Mouse (Mus musculus): ENCODE measurements around the gene Zer1. TPM values are rescaled to one million over a fixed set of nuclear protein-coding genes. Genes with fewer than 3 reads are reported as not detected.

Zer1 gene
- polyA plus RNA-seq, 1 experiment from 2014 or later = 8.6 TPM

DNA sequence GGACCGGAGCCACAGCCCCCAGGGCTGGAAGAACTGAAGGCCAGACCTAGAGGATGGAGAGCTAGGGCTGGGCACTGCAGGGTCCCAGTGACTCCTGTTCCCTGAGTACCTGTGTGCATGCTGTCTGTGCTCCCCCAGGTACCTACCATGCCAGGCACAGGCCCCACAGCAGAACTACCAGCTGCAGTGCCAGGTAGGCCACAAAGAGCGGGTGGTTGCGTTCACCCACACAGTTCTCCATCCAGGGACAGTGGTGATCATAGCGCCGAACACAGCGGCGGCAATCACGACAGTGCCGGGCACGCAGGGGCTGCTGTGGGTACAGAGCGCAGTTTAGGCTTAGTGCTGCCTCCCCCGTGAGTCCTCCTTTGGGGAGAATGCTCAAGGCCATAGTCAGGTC, 32.9 kb downstream of the Zer1 start:
- peaks cover 20% of the 10 kb centered on the region for H3K4me1 ChIP-seq
- no peak overlapping the region for H3K4me2 ChIP-seq
- H3K36me3 ChIP-seq = peaks cover 20% of the 10 kb centered on the region
- no peaks in the 10 kb centered on the region for H3K9me3 ChIP-seq (replicated peaks)
- no peaks in the 10 kb centered on the region for H3K27me3 ChIP-seq
- H3K4me3 ChIP-seq (replicated peaks) = no peak overlapping the region
- 92% methylated on average over 12 of the region's 12 CpGs for WGBS
- no peak for ATAC-seq (replicated peaks; ENCODE audit: low FRiP score)
- no peak overlapping the region for H3K9ac ChIP-seq
- no peak overlapping the region for H3K27ac ChIP-seq

DNA sequence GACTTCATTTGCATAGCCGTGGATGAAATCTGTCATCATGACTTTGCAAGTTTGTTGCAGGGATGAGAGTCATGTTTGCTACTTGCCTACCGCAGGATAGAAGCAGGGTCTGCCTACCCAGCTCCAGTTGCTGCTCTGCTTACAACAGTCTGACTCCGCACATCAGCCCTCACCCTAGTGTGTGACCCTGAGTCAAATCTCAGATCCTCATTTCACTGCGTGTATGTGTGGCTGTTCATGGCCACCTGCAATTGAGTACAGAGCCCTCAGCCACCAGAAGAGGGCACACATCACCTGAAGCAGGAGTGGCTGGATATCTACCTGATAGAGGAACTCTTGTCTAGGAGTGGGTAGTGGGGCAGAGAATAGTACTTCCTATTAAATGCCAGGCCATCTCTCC, 37.1 kb downstream of the Zer1 start:
- H3K27me3 ChIP-seq = no peaks in the 10 kb centered on the region
- no peaks in the 10 kb centered on the region for H3K9me3 ChIP-seq (replicated peaks)
- H3K4me1 ChIP-seq = peaks cover 11% of the 10 kb centered on the region
- no peak overlapping the region for H3K27ac ChIP-seq
- no peak overlapping the region for H3K9ac ChIP-seq
- WGBS = 88% methylated on average over 4 of the region's 4 CpGs
- no peak overlapping the region for H3K4me2 ChIP-seq
- H3K4me3 ChIP-seq (replicated peaks) = no peak overlapping the region
- ATAC-seq (replicated peaks; ENCODE audit: low FRiP score) = no peak
- peaks cover 20% of the 10 kb centered on the region for H3K36me3 ChIP-seq

DNA sequence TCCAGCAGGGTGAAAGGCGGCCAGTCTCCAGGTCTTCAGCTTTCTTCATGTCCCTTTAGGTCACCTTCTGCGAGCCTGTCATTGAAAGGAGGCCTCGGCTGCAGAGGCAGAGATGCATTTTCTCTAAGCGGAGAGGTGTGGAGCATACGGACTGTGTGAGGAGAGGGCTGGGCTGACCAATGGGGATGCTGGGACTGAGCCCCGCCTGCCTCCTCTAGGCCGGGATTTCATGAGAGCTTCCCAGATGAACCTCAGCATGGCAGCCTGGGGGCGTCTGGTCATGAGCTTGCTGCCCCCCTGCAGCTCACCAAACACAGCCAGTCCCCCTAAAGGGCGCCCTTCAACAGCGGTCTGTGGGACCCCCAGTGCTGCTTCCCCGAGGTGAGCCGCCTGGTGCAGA, 39.8 kb downstream of the Zer1 start:
- WGBS = 17% methylated on average over 12 of the region's 12 CpGs
- Histone ChIP-seq H3K36me3 (no peaks in the 10 kb centered on the region; the same call in 1 of the 2 replicates), H3K4me3 (replicated peaks) (peak overlapping the region; percentile 21), H3K4me1 (peaks cover 11% of the 10 kb centered on the region), H3K4me2 (peak overlapping the region; percentile 54), H3K9ac (peak overlapping the region; percentile 39), H3K27me3 (no peaks in the 10 kb centered on the region), H3K27ac (no peak overlapping the region), H3K9me3 (replicated peaks) (no peaks in the 10 kb centered on the region)
- 0 out of 2 replicates have a peak, but pooled peaks have one; percentile 67 for ATAC-seq (replicated peaks; ENCODE audit: low FRiP score)

DNA sequence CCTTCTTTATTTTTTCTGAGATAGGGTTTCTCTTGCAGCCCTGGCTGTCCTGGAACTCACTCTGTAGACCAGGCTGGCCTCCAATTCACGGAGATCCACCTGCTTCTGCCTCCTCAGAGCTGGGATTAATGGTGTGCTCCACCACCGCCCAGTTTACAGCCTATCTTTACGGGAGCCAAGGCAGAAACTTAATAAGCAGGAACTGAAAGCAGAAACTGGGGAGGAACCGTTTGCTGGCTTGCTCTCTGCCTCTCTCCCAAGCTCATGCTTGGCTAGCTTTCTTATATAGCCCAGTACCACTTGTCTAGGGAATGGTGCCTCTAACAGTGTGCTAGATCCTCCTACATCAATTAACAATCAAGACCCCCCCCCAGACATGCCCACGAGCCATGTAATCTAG, 40.3 kb downstream of the Zer1 start:
- no peak overlapping the region for H3K9ac ChIP-seq
- 46% methylated on average over 5 of the region's 5 CpGs for WGBS
- ATAC-seq (replicated peaks; ENCODE audit: low FRiP score) = no peak
- H3K27ac ChIP-seq = no peak overlapping the region
- H3K4me3 ChIP-seq (replicated peaks) = no peak overlapping the region
- H3K27me3 ChIP-seq = no peaks in the 10 kb centered on the region
- H3K9me3 ChIP-seq (replicated peaks) = no peaks in the 10 kb centered on the region
- H3K36me3 ChIP-seq = no peaks in the 10 kb centered on the region; the same call in 1 of the 2 replicates
- peaks cover 11% of the 10 kb centered on the region for H3K4me1 ChIP-seq
- H3K4me2 ChIP-seq = peak overlapping the region; percentile 54

DNA sequence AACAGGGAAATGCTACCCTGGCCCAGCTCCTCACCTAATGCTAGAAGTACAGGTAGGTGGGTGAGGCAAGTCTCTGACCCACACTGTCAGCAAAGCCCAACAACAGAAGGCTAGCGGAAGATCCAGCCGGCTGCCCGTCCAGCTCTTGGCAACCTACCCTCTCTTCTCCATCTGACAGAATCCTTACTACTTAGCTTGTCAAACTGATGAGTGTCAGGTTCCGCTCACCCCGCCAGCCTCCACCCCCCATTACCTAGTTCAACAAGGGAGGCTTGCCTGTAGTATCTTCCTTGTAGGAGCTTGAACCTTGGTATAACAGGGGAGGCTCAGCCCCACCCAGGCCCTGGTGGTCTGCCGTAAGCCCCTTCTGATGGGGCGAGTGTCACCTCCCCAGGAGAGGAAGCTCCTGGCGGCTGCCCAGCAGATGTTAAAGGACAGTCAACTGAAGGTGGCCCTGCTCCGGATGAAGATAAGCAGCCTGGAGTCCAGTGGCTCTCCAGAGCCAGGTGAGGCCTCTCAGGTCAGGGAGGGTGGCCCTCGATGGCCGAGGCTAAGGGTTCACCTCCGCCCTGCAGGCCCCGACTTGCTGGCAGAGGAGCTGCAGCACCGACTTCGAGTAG, 44.1 kb downstream of the Zer1 start:
- H3K4me3 ChIP-seq (replicated peaks) = no peak overlapping the region
- H3K9ac ChIP-seq = no peak overlapping the region
- 86% methylated on average over 15 of the region's 15 CpGs for WGBS
- no peaks in the 10 kb centered on the region for H3K9me3 ChIP-seq (replicated peaks)
- H3K4me2 ChIP-seq = no peak overlapping the region
- ATAC-seq (replicated peaks; ENCODE audit: low FRiP score) = no peak
- H3K36me3 ChIP-seq = no peaks in the 10 kb centered on the region
- no peaks in the 10 kb centered on the region for H3K27me3 ChIP-seq
- H3K4me1 ChIP-seq = peaks cover 25% of the 10 kb centered on the region
- no peak overlapping the region for H3K27ac ChIP-seq

DNA sequence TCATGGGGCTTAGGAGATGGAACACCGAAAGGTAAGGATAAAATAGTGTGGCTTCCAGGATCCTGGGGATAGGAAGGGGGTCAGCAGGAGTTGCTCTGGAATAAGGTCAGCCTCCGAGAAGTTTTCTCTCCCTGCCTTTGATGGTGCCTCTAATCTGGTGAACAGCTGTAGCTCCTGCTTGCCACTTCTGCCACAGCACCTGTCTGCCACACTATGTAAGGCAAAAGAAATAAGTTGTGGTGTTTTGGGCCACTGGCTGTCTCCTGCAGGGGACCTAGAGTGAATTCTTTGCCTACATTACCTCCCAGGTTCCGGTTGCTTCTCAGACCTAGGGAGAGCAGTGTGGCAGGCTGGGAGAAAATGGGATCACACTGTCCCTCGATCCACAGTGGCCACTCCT, 45.6 kb downstream of the Zer1 start:
- 69% methylated on average over 4 of the region's 4 CpGs for WGBS
- H3K36me3 ChIP-seq = peaks cover 8% of the 10 kb centered on the region
- no peak for ATAC-seq (replicated peaks; ENCODE audit: low FRiP score)
- peak overlapping the region; percentile 97 for H3K4me2 ChIP-seq
- no peaks in the 10 kb centered on the region for H3K27me3 ChIP-seq
- H3K9me3 ChIP-seq (replicated peaks) = no peaks in the 10 kb centered on the region
- peak overlapping the region; percentile 94; the same call in 1 of the 2 replicates for H3K27ac ChIP-seq
- H3K4me1 ChIP-seq = peaks cover 14% of the 10 kb centered on the region
- H3K4me3 ChIP-seq (replicated peaks) = peak overlapping the region; percentile 75
- H3K9ac ChIP-seq = peak overlapping the region; percentile 78

DNA sequence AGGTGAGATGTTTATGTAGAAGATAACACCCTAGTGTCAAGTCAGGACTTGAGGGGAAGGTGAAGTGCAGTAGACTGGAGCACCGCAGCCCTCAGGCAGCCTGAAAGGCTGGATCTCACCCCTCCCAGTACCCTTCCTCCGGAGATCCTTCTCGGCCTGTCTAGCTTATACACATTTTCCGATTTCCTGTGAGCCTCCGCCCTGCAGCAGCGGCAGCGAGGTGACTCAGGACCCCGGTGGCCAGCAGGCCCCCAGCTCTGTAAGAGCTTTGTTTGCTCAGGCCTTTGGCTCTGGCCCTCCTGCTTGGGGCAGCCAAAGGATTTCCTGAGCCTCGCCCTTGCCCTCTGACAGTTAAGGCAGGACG, 46.1 kb downstream of the Zer1 start:
- Histone ChIP-seq H3K9me3 (replicated peaks) (no peaks in the 10 kb centered on the region), H3K9ac (peak overlapping the region; percentile 78), H3K36me3 (peaks cover 12% of the 10 kb centered on the region), H3K4me1 (peaks cover 14% of the 10 kb centered on the region), H3K27me3 (no peaks in the 10 kb centered on the region), H3K4me2 (peak overlapping the region; percentile 97), H3K4me3 (replicated peaks) (peak overlapping the region; percentile 75), H3K27ac (peak overlapping the region; percentile 94)
- WGBS = 12% methylated on average over 10 of the region's 10 CpGs
- ATAC-seq (replicated peaks; ENCODE audit: low FRiP score) = no peak; the same call in 1 of the 2 replicates

DNA sequence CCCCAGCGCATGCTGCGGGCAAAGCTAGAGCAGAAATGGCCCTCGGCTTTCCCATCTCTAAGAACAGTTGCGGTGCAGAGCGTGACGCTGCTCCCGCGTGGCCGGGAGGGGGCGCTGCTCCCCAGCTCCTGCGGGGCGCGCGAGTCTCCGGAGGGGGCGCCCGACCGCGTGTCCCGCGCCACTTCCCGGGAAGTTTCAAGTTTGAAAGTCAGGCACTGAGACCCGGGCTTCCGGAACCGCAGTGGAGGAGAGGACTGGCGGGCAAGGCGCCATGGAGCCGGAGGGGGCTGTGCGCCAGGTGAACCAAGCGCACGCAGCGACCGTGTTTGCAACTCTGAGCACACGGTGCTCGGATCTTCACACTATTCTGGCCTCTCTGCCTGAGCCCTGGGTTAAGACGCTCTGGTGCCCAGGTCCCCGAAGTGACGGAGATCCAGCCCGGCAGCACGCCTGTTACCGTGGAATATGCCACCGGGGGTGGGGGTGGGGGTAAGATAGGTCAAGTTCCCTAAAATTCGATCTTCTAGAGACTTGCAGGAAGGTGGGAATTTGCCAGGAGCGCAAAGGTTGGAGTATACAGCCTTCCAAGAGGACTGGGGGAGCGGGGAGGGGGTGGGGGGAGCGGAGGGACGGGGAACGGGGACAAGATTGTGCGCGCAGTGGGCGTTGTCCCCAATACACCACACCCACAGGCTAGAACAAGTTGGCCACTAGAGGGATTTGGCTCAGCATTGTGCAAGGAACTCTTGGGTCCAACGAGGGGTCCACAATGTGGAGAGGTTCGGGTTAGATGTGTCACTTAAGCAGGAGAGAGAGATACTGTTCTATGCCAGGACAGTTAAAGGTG, 46.7 kb downstream of the Zer1 start, which contains the start of gene Pkn3:
Gene Pkn3, plus strand, starts transcription at position 183 of the 847 bp plus-strand sequence.
- Histone ChIP-seq H3K9ac (peak within 1 kb of the TSS; percentile 78), H3K4me2 (peak within 1 kb of the TSS; percentile 97), H3K4me1 (peaks cover 14% of the 10 kb centered on the region), H3K9me3 (replicated peaks) (no peaks in the 10 kb centered on the region), H3K27me3 (no peaks in the 10 kb centered on the region), H3K4me3 (replicated peaks) (peak within 1 kb of the TSS; percentile 75), H3K27ac (peak within 1 kb of the TSS; percentile 94), H3K36me3 (peaks cover 18% of the 10 kb centered on the region)
- WGBS = under 1% methylated on average over 53 of the region's 53 CpGs
- ATAC-seq (replicated peaks; ENCODE audit: low FRiP score) = peak; percentile 79

DNA sequence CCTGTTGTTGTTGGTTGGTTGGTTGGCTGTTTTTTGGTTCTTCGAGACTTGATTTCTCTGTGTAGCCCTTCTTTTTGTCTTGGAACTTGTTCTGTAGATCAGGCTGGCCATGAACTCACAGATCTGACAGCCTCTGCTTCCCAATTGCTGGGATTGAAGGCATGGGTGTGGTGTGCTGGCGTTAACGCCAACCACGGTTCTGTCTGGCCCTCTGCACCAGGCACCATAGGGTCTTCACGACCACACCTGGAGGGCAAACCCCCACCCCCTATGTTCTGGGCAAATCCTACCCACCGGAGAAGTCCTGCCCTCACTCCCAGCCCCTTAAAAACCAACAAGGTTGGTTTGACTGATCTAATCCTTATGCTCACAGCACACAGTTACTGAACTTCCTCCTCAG, 47.4 kb downstream of the Zer1 start:
- Histone ChIP-seq H3K36me3 (peaks cover 24% of the 10 kb centered on the region), H3K4me2 (peak overlapping the region; percentile 97), H3K9ac (no peak overlapping the region), H3K27ac (peak overlapping the region; percentile 94), H3K4me3 (replicated peaks) (peak overlapping the region; percentile 75), H3K27me3 (no peaks in the 10 kb centered on the region), H3K4me1 (peaks cover 14% of the 10 kb centered on the region), H3K9me3 (replicated peaks) (no peaks in the 10 kb centered on the region)
- peak; percentile 13; the same call in 1 of the 2 replicates for ATAC-seq (replicated peaks; ENCODE audit: low FRiP score)
- 61% methylated on average over 6 of the region's 6 CpGs for WGBS

DNA sequence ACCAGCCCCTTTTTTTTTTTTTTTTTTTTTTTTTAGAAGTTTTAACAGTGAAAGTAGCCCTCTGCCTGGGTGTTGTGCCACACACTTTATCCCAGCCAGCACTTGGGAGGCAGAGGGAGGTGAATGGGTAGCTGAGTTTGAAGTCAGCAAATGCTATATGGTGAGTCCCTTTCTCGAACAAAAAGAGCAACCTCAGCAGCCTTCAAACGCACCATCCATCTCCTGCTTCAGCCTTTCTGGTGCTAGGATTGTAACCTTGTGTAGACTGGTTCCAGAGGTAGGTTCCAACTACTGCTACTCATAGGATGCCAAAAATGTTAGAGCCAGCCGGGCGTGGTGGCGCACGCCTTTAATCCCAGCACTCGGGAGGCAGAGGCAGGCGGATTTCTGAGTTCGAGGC, 47.9 kb downstream of the Zer1 start:
- Histone ChIP-seq H3K4me2 (no peak overlapping the region), H3K27me3 (no peaks in the 10 kb centered on the region), H3K9me3 (replicated peaks) (no peaks in the 10 kb centered on the region), H3K9ac (no peak overlapping the region), H3K4me1 (peaks cover 14% of the 10 kb centered on the region), H3K36me3 (peaks cover 28% of the 10 kb centered on the region), H3K4me3 (replicated peaks) (no peak overlapping the region), H3K27ac (no peak overlapping the region)
- no peak for ATAC-seq (replicated peaks; ENCODE audit: low FRiP score)
- WGBS = 93% methylated on average over 9 of the region's 9 CpGs

DNA sequence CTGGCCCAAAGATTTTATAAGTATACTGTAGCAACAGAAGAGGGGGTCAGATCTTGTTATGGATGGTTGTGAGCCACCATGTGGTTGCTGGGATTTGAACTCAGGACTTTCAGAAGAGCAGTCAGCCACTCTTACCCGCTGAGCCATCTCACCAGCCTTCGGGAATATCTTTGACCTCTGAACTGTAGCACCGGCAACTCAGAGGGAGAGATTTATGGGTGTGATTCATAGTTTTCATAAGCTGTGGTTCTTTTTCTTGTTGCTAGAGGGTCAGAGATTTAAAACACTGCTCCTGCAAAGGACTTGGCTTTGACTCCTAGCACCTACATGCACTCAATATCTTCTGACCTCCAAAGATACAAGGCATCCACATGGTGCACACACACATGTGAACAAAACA, 48.8 kb downstream of the Zer1 start:
- Histone ChIP-seq H3K27me3 (no peaks in the 10 kb centered on the region), H3K9ac (no peak overlapping the region), H3K4me2 (no peak overlapping the region), H3K9me3 (replicated peaks) (no peaks in the 10 kb centered on the region), H3K4me3 (replicated peaks) (no peak overlapping the region), H3K27ac (no peak overlapping the region), H3K36me3 (peaks cover 30% of the 10 kb centered on the region), H3K4me1 (peaks cover 14% of the 10 kb centered on the region)
- 30% methylated on average over 3 of the region's 3 CpGs for WGBS
- no peak for ATAC-seq (replicated peaks; ENCODE audit: low FRiP score)

DNA sequence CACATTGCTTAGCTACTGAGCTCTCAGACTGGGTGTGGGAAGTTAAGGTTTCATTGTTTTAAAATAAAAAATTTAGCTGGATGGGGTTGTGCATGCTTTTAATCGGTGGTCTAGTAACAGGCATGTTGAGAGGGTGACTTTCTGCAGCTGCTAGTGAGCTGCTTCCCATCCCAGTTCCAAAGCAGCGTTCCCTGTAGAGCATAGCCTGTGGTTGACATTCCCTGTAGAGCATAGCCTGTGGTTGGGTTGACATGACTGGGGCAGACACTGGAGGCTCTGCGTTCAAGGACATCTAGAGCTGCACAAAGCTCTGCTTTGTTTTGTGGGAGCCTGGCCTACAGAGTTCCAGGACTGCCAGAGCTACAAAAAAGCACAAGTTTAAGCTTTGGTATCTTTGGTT, 51.1 kb downstream of the Zer1 start:
- Histone ChIP-seq H3K27me3 (no peaks in the 10 kb centered on the region), H3K4me1 (peaks cover 13% of the 10 kb centered on the region), H3K4me2 (no peak overlapping the region), H3K4me3 (replicated peaks) (no peak overlapping the region), H3K9me3 (replicated peaks) (no peaks in the 10 kb centered on the region), H3K36me3 (peaks cover 53% of the 10 kb centered on the region), H3K27ac (no peak overlapping the region), H3K9ac (no peak overlapping the region)
- 78% methylated on average over 3 of the region's 3 CpGs for WGBS
- ATAC-seq (replicated peaks; ENCODE audit: low FRiP score) = no peak
